10 mouse cellular contexts compared by ENCODE assay signal in the genomic region with DNA sequence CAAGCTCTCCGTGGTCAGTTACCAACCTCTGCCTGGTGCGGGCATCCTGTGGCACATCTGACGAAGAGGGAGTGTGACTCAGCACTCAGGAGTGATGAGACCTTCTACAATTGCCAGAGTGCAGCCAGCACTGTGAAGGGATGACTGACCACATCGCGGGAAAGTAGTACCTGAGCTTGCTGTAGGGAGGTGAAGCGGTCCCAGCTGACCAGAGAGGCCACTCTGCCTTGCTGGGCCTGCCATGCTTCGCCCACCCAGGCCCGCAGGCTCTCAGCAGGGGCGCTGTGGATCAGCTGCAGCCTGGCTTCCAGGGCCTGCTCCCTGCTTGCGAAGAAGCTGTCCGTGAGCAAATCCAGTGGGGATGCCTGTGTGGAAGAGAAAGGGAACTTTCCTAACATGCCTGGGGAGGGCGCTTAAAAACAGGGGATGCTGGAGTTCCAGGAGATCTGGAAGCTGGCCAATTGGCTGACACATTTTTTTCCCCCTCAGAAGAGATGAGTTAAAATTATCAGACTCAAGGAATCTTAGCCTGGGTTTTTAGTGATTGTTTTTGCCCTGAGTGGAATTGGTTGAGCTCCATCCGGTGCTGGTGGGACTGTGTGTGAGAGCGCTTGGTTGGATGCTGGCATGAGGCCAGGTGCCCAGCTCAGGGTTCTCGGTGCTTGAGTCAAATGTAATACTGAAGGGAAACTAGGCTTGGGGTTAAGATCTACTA. TPM values are rescaled to one million over a fixed set of nuclear protein-coding genes. Genes with fewer than 3 reads are reported as not detected.
A peak's percentile ranks its signal among the peaks of the same experiment; 100 is the strongest.
DNase-seq lines count a peak whose midpoint lies in the region; ATAC-seq and TF ChIP-seq lines count a peak whose summit lies in the region.
"Had no signal": no experiment of that assay in that cellular context is flagged by ENCODE, and none has a peak within 500 bp of the region (broad histone marks: within the 10 kb centered on the region; RNA-seq: fewer than 3 reads in every experiment).

No protein-coding gene starts in this region.

- no peak for TF ChIP-seq POLR2A in lung, adult 2 months (IDR thresholded peaks at IDR 0.05; ENCODE audit: borderline replicate concordance, extremely low read depth, low read depth, low read length)

- 78% methylated on average over 15 of the region's 15 CpGs for WGBS in lung, embryonic 16.5 days
- WGBS in lung, adult 2 months, result 80% methylated on average over 15 of the region's 15 CpGs
- WGBS in limb, embryonic 10.5 days, result 91% methylated on average over 15 of the region's 15 CpGs

- H3K27ac ChIP-seq in lung, embryonic 16.5 days (ENCODE audit: low read length), result no peak overlapping the region
- H3K27ac ChIP-seq in layer of hippocampus, adult 2 months, result peak overlapping the region; percentile 93
- no peak overlapping the region for H3K27ac ChIP-seq in limb, embryonic 10.5 days
- H3K27ac ChIP-seq: limb, embryonic 13.5 days had no signal

- H3K27me3 ChIP-seq in lung, embryonic 16.5 days (ENCODE audit: control insufficient read depth, insufficient read depth, low read depth, low read length), result no peaks in the 10 kb centered on the region
- no peaks in the 10 kb centered on the region for H3K27me3 ChIP-seq in limb, embryonic 10.5 days (ENCODE audit: low read depth, poor library complexity, severe bottlenecking)
- H3K27me3 ChIP-seq: limb, embryonic 13.5 days had no signal

- H3K4me1 ChIP-seq in lung, embryonic 16.5 days (replicated peaks; ENCODE audit: control insufficient read depth, insufficient read depth, low read length), result no peaks in the 10 kb centered on the region
- H3K4me1 ChIP-seq in lung, adult 2 months (ENCODE audit: control insufficient read depth, insufficient read depth, low read length), result no peaks in the 10 kb centered on the region
- no peaks in the 10 kb centered on the region for H3K4me1 ChIP-seq in limb, embryonic 10.5 days
- H3K4me1 ChIP-seq: limb, embryonic 13.5 days had no signal

- no peaks in the 10 kb centered on the region for H3K9me3 ChIP-seq in lung, embryonic 16.5 days (ENCODE audit: control insufficient read depth, low read length)
- H3K9me3 ChIP-seq in limb, embryonic 10.5 days (replicated peaks), result no peaks in the 10 kb centered on the region
- H3K9me3 ChIP-seq: limb, embryonic 13.5 days had no signal

- ATAC-seq in lung, embryonic 16.5 days (ENCODE audit: low read depth), result 0 out of 2 replicates have a peak, but pooled peaks have one; percentile 36
- ATAC-seq: inflammation-experienced regulatory T-cells, adult 6 months had no signal

- H3K4me3 ChIP-seq in lung, embryonic 16.5 days (ENCODE audit: low read length), result no peak overlapping the region
- H3K4me3 ChIP-seq in lung, adult 2 months (replicated peaks; ENCODE audit: extremely low read depth, low read depth, low read length), result no peak overlapping the region
- no peak overlapping the region for H3K4me3 ChIP-seq in layer of hippocampus, adult 2 months
- no peak overlapping the region for H3K4me3 ChIP-seq in limb, embryonic 10.5 days
- H3K4me3 ChIP-seq: limb, embryonic 13.5 days had no signal

- H3K4me2 ChIP-seq in lung, embryonic 16.5 days (ENCODE audit: low read depth, low read length), result no peak overlapping the region
- H3K4me2 ChIP-seq: limb, embryonic 13.5 days had no signal

- no peak for TF ChIP-seq CTCF in lung, adult 2 months (IDR thresholded peaks at IDR 0.05; ENCODE audit: insufficient read depth, low read length)
- TF ChIP-seq CTCF in layer of hippocampus, adult 2 months (conservative IDR thresholded peaks at IDR 0.05), result peak; percentile 64

- H3K9ac ChIP-seq in lung, embryonic 16.5 days (ENCODE audit: low read length), result no peak overlapping the region
- H3K9ac ChIP-seq: limb, embryonic 13.5 days had no signal

- peak; percentile 30 for DNase-seq in cerebellum, adult 11-12 months
- DNase-seq in cerebellum, adult 8-10 months, result no peak
- DNase-seq in lung, adult 2 months, result no peak
- peak; percentile 54 to 57 for DNase-seq in layer of hippocampus, adult 2 months (ENCODE audit: low spot score in 2 of 2)
- peak; percentile 33 for DNase-seq in right cerebral cortex, postnatal 25 days
- no peak for DNase-seq in limb, embryonic 10.5 days (ENCODE audit: low spot score)
- no peak for DNase-seq in embryo, embryonic 11 days

- H3K36me3 ChIP-seq in lung, embryonic 16.5 days (ENCODE audit: control insufficient read depth, insufficient read depth, low read length), result peaks cover 14% of the 10 kb centered on the region
- peaks cover 81% of the 10 kb centered on the region for H3K36me3 ChIP-seq in limb, embryonic 10.5 days

RNA-seq across cellular contexts. Expression of a gene that starts 24.6 kb away (rescaled TPM):
- 5.4 and 6.4 TPM in 2 replicates for polyA plus RNA-seq in lung, embryonic 16.5 days (2015; fragmentation: Nextera tagmentation; extraction: Ambion mirVana)
- 2.7 and 3.8 TPM in 2 replicates for polyA plus RNA-seq in lung, adult 2 months (2012; rRNA removed)
- total RNA-seq in layer of hippocampus, adult 2 months (2021), result 10 to 100 TPM; 13.3 to 14.0 TPM
- polyA plus RNA-seq in limb, embryonic 10.5 days (2016; fragmentation: Nextera tagmentation; extraction: Ambion mirVana), result 8.8 and 9.7 TPM in 2 replicates

RNA-seq across cellular contexts. Expression of a gene that starts 42.8 kb away (rescaled TPM):
- 31.5 and 36.4 TPM in 2 replicates for polyA plus RNA-seq in lung, embryonic 16.5 days (2015; fragmentation: Nextera tagmentation; extraction: Ambion mirVana)
- polyA plus RNA-seq in lung, adult 2 months (2012; rRNA removed), result 0.51 and 1.3 TPM in 2 replicates
- 10 to 100 TPM; 22.9 to 26.1 TPM for total RNA-seq in layer of hippocampus, adult 2 months (2021)
- 51.9 and 53.3 TPM in 2 replicates for polyA plus RNA-seq in limb, embryonic 10.5 days (2016; fragmentation: Nextera tagmentation; extraction: Ambion mirVana)

RNA-seq across cellular contexts. Expression of a gene that starts 43.1 kb away (rescaled TPM):
- 86.3 and 88.0 TPM in 2 replicates for polyA plus RNA-seq in lung, embryonic 16.5 days (2015; fragmentation: Nextera tagmentation; extraction: Ambion mirVana)
- polyA plus RNA-seq in lung, adult 2 months (2012; rRNA removed), result 21.0 and 21.1 TPM in 2 replicates
- 10 to 100 TPM; 50.0 to 51.5 TPM for total RNA-seq in layer of hippocampus, adult 2 months (2021)
- 42.2 and 45.1 TPM in 2 replicates for polyA plus RNA-seq in limb, embryonic 10.5 days (2016; fragmentation: Nextera tagmentation; extraction: Ambion mirVana)

Comparison
In these comparisons a context has a peak if more than half of its experiments do, and no peak if none do; other contexts are left out.
1. DNase-seq: peak in cerebellum, adult 11-12 months (single experiment), layer of hippocampus, adult 2 months (2 of 2) and right cerebral cortex, postnatal 25 days (single experiment); none in cerebellum, adult 8-10 months (single experiment), lung, adult 2 months (single experiment), limb, embryonic 10.5 days (single experiment) and embryo, embryonic 11 days (single experiment).
2. RNA of a gene that starts 42.8 kb away (polyA plus RNA-seq): 51.9 to 53.3 TPM in limb, embryonic 10.5 days and 31.5 to 36.4 TPM in lung, embryonic 16.5 days; 0.51 to 1.3 TPM in lung, adult 2 months; every median in the first group is over 10 times any median in the second.